Mouse (Mus musculus): ENCODE results near the gene Olfr1508. TPM values are rescaled to one million over a fixed set of nuclear protein-coding genes. Genes with fewer than 3 reads are reported as not detected.

Olfr1508 gene
- polyA plus RNA-seq, 1 experiment from 2014 or later, result not detected

Other genes starting within 250 kb of the Olfr1508 start
- gene Chd8, start 209.7 kb downstream of the Olfr1508 start, polyA plus RNA-seq (2014; fragmentation: Nextera tagmentation; extraction: Ambion mirVana), result 48.8 and 52.8 TPM in 2 replicates
- gene Tox4, start 188.3 kb downstream of the Olfr1508 start, polyA plus RNA-seq (2014; fragmentation: Nextera tagmentation; extraction: Ambion mirVana), result 41.1 and 47.1 TPM in 2 replicates
- 18.6 and 19.8 TPM in 2 replicates for gene Rab2b, start 187.9 kb downstream of the Olfr1508 start, polyA plus RNA-seq (2014; fragmentation: Nextera tagmentation; extraction: Ambion mirVana)
- 40.9 and 46.6 TPM in 2 replicates for gene Mettl3, start 162.4 kb downstream of the Olfr1508 start, polyA plus RNA-seq (2014; fragmentation: Nextera tagmentation; extraction: Ambion mirVana)
- 20.8 and 22.9 TPM in 2 replicates for gene Sall2, start 138.7 kb downstream of the Olfr1508 start, polyA plus RNA-seq (2014; fragmentation: Nextera tagmentation; extraction: Ambion mirVana)
- not detected in 2 replicates for gene Olfr1513, start 111.1 kb downstream of the Olfr1508 start, polyA plus RNA-seq (2014; fragmentation: Nextera tagmentation; extraction: Ambion mirVana)
- not detected in 2 replicates for gene Olfr1512, start 88.3 kb downstream of the Olfr1508 start, polyA plus RNA-seq (2014; fragmentation: Nextera tagmentation; extraction: Ambion mirVana)
- gene Olfr1511, start 70.1 kb downstream of the Olfr1508 start, polyA plus RNA-seq (2014; fragmentation: Nextera tagmentation; extraction: Ambion mirVana), result not detected in 2 replicates
- gene Olfr1510, start 53.1 kb downstream of the Olfr1508 start, polyA plus RNA-seq (2014; fragmentation: Nextera tagmentation; extraction: Ambion mirVana), result not detected in 2 replicates
- not detected in 2 replicates for gene Olfr1509, start 24.5 kb downstream of the Olfr1508 start, polyA plus RNA-seq (2014; fragmentation: Nextera tagmentation; extraction: Ambion mirVana)
- not detected in 2 replicates for gene Olfr1507, start 28.3 kb upstream of the Olfr1508 start, polyA plus RNA-seq (2014; fragmentation: Nextera tagmentation; extraction: Ambion mirVana)

Data from lung, embryonic 14.5 days (tissue).